Mouse (Mus musculus): ENCODE measurements at regions not wholly inside any gene's neighbourhood (a gene's known extent, or its start where the extent isn't known, plus 50 kb on each side); places are given as distances from the start of the nearest gene placed in this dataset.
"Not testable (repeated sequence)": the region's sequence is repeated elsewhere in the genome, so short reads cannot be mapped to it uniquely, and the experiment has no call there.

GRCm38 (mm10) chr6:22452203-22452602 lies 96.2 kb upstream of the Fam3c start:
- Histone ChIP-seq H3K36me3 (no peaks in the 10 kb centered on the region), H3K4me1 (no peaks in the 10 kb centered on the region), H3K9me3 (no peaks in the 10 kb centered on the region), H3K4me3 (no peak overlapping the region), H3K27me3 (no peaks in the 10 kb centered on the region), H3K27ac (no peak overlapping the region), H3K4me2 (no peak overlapping the region), H3K9ac (no peak overlapping the region)
- ATAC-seq (ENCODE audit: borderline replicate concordance, extremely low read depth, low FRiP score, low TSS enrichment): no peak
- 69% methylated on average over 2 of the region's 2 CpGs for WGBS

GRCm38 (mm10) chr6:22450501-22450900 lies 94.5 kb upstream of the Fam3c start:
- H3K9me3 ChIP-seq: no peaks in the 10 kb centered on the region
- no peak overlapping the region for H3K27ac ChIP-seq
- no peak overlapping the region for H3K4me3 ChIP-seq
- H3K4me2 ChIP-seq: no peak overlapping the region
- no peaks in the 10 kb centered on the region for H3K27me3 ChIP-seq
- ATAC-seq (ENCODE audit: borderline replicate concordance, extremely low read depth, low FRiP score, low TSS enrichment): no peak
- no peak overlapping the region for H3K9ac ChIP-seq
- no peaks in the 10 kb centered on the region for H3K36me3 ChIP-seq
- H3K4me1 ChIP-seq: no peaks in the 10 kb centered on the region

- Histone ChIP-seq H3K4me3 (no peak overlapping the region), H3K4me1 (peaks cover 1% of the 10 kb centered on the region), H3K9me3 (no peaks in the 10 kb centered on the region), H3K9ac (no peak overlapping the region), H3K27ac (no peak overlapping the region), H3K4me2 (no peak overlapping the region), H3K27me3 (no peaks in the 10 kb centered on the region), H3K36me3 (no peaks in the 10 kb centered on the region)
- no peak for ATAC-seq (ENCODE audit: borderline replicate concordance, extremely low read depth, low FRiP score, low TSS enrichment)
- 84% methylated on average over 9 of the region's 9 CpGs for WGBS
Measured at GRCm38 (mm10) chr6:22448906-22449305, 92.9 kb upstream of the Fam3c start.

- Histone ChIP-seq H3K9me3 (no peaks in the 10 kb centered on the region), H3K27ac (no peak overlapping the region), H3K36me3 (no peaks in the 10 kb centered on the region), H3K4me1 (peaks cover 9% of the 10 kb centered on the region), H3K4me2 (no peak overlapping the region), H3K4me3 (no peak overlapping the region), H3K27me3 (no peaks in the 10 kb centered on the region), H3K9ac (no peak overlapping the region)
- ATAC-seq (ENCODE audit: borderline replicate concordance, extremely low read depth, low FRiP score, low TSS enrichment): no peak
- 60% methylated on average over 2 of the region's 2 CpGs for WGBS
Measured at GRCm38 (mm10) chr6:22447636-22448035, 91.6 kb upstream of the Fam3c start.

- Histone ChIP-seq H3K27ac (no peak overlapping the region), H3K9ac (no peak overlapping the region), H3K36me3 (no peaks in the 10 kb centered on the region), H3K4me3 (no peak overlapping the region), H3K4me1 (peaks cover 9% of the 10 kb centered on the region), H3K9me3 (no peaks in the 10 kb centered on the region), H3K4me2 (no peak overlapping the region), H3K27me3 (no peaks in the 10 kb centered on the region)
- WGBS: 76% methylated on average over 15 of the region's 15 CpGs
- no peak for ATAC-seq (ENCODE audit: borderline replicate concordance, extremely low read depth, low FRiP score, low TSS enrichment)
Measured at GRCm38 (mm10) chr6:22446621-22447310, 90.7 kb upstream of the Fam3c start.

- H3K4me2 ChIP-seq; H3K4me3 ChIP-seq; H3K9ac ChIP-seq; ATAC-seq (ENCODE audit: borderline replicate concordance, extremely low read depth, low FRiP score, low TSS enrichment); H3K9me3 ChIP-seq; H3K27me3 ChIP-seq; H3K4me1 ChIP-seq; H3K36me3 ChIP-seq: not testable (repeated sequence)
- WGBS: 73% methylated on average over 6 of the region's 6 CpGs
- H3K27ac ChIP-seq: peak overlapping the region; percentile 64; the same call in 1 of the 2 replicates
Measured at GRCm38 (mm10) chr6:22444856-22445255, 88.8 kb upstream of the Fam3c start.

GRCm38 (mm10) chr6:22444220-22444619 lies 88.2 kb upstream of the Fam3c start:
- H3K9me3 ChIP-seq: no peaks in the 10 kb centered on the region
- 58% methylated on average over 12 of the region's 12 CpGs for WGBS
- 0 out of 2 replicates have a peak, but pooled peaks have one; percentile 20 for ATAC-seq (ENCODE audit: borderline replicate concordance, extremely low read depth, low FRiP score, low TSS enrichment)
- peaks cover 9% of the 10 kb centered on the region for H3K4me1 ChIP-seq
- peak overlapping the region; percentile 64 for H3K27ac ChIP-seq
- no peaks in the 10 kb centered on the region for H3K27me3 ChIP-seq
- no peak overlapping the region for H3K4me3 ChIP-seq
- H3K36me3 ChIP-seq: no peaks in the 10 kb centered on the region
- no peak overlapping the region for H3K9ac ChIP-seq
- no peak overlapping the region for H3K4me2 ChIP-seq

- Histone ChIP-seq H3K27me3 (no peaks in the 10 kb centered on the region), H3K36me3 (no peaks in the 10 kb centered on the region), H3K4me2 (no peak overlapping the region), H3K4me3 (no peak overlapping the region), H3K9ac (no peak overlapping the region), H3K27ac (peak overlapping the region; percentile 64), H3K4me1 (peaks cover 9% of the 10 kb centered on the region), H3K9me3 (no peaks in the 10 kb centered on the region)
- peak; percentile 67; the same call in 1 of the 2 replicates for ATAC-seq (ENCODE audit: borderline replicate concordance, extremely low read depth, low FRiP score, low TSS enrichment)
- 22% methylated on average over 8 of the region's 8 CpGs for WGBS
Measured at GRCm38 (mm10) chr6:22443573-22443972, 87.5 kb upstream of the Fam3c start.

- Histone ChIP-seq H3K4me3 (no peak overlapping the region), H3K4me1 (peaks cover 9% of the 10 kb centered on the region), H3K27me3 (no peaks in the 10 kb centered on the region), H3K36me3 (no peaks in the 10 kb centered on the region), H3K9me3 (no peaks in the 10 kb centered on the region), H3K9ac (no peak overlapping the region), H3K27ac (peak overlapping the region; percentile 64), H3K4me2 (no peak overlapping the region)
- 50% methylated on average over 3 of the region's 3 CpGs for WGBS
- no peak for ATAC-seq (ENCODE audit: borderline replicate concordance, extremely low read depth, low FRiP score, low TSS enrichment)
Measured at GRCm38 (mm10) chr6:22443170-22443569, 87.1 kb upstream of the Fam3c start.

GRCm38 (mm10) chr6:22442591-22442990 lies 86.5 kb upstream of the Fam3c start:
- Histone ChIP-seq H3K4me3 (no peak overlapping the region), H3K9ac (no peak overlapping the region), H3K4me1 (peaks cover 9% of the 10 kb centered on the region), H3K4me2 (no peak overlapping the region), H3K9me3 (no peaks in the 10 kb centered on the region), H3K27me3 (no peaks in the 10 kb centered on the region), H3K27ac (no peak overlapping the region), H3K36me3 (no peaks in the 10 kb centered on the region)
- no peak for ATAC-seq (ENCODE audit: borderline replicate concordance, extremely low read depth, low FRiP score, low TSS enrichment)
- 83% methylated on average over 8 of the region's 8 CpGs for WGBS

GRCm38 (mm10) chr6:22439871-22440270 lies 83.8 kb upstream of the Fam3c start:
- WGBS: 76% methylated on average over 9 of the region's 9 CpGs
- Histone ChIP-seq H3K4me1 (peaks cover 9% of the 10 kb centered on the region), H3K4me2 (no peak overlapping the region), H3K27ac (no peak overlapping the region), H3K27me3 (no peaks in the 10 kb centered on the region), H3K4me3 (no peak overlapping the region), H3K9me3 (no peaks in the 10 kb centered on the region), H3K36me3 (no peaks in the 10 kb centered on the region), H3K9ac (no peak overlapping the region)
- no peak for ATAC-seq (ENCODE audit: borderline replicate concordance, extremely low read depth, low FRiP score, low TSS enrichment)

- WGBS: 39% methylated on average over 3 of the region's 3 CpGs
- no peaks in the 10 kb centered on the region for H3K4me1 ChIP-seq
- no peaks in the 10 kb centered on the region for H3K36me3 ChIP-seq
- H3K9me3 ChIP-seq: no peaks in the 10 kb centered on the region
- H3K4me2 ChIP-seq: no peak overlapping the region
- no peak for ATAC-seq (ENCODE audit: borderline replicate concordance, extremely low read depth, low FRiP score, low TSS enrichment)
- no peak overlapping the region for H3K4me3 ChIP-seq
- no peak overlapping the region for H3K27ac ChIP-seq
- no peaks in the 10 kb centered on the region for H3K27me3 ChIP-seq
- no peak overlapping the region for H3K9ac ChIP-seq
Measured at GRCm38 (mm10) chr6:22429026-22429425, 73.0 kb upstream of the Fam3c start.
